Mouse (Mus musculus): ENCODE data around the gene Gm10330. TPM values are rescaled to one million over a fixed set of nuclear protein-coding genes. Genes with fewer than 3 reads are reported as not detected.
"Not testable (repeated sequence)": the region's sequence is repeated elsewhere in the genome, so short reads cannot be mapped to it uniquely, and the experiment has no call there.

Gm10330 gene
- not detected in 2 replicates for total RNA-seq (2014; fragmentation: Nextera tagmentation)
- total RNA-seq (2017) = not detected in 2 replicates

GRCm38 (mm10) chr12:23780165-23780564, at the start of gene Gm10330:
Gm10330 (minus strand) TSS chr12:23780265.
- not testable (repeated sequence) for ATAC-seq (replicated peaks; ENCODE audit: poor library complexity, severe bottlenecking)

DNA sequence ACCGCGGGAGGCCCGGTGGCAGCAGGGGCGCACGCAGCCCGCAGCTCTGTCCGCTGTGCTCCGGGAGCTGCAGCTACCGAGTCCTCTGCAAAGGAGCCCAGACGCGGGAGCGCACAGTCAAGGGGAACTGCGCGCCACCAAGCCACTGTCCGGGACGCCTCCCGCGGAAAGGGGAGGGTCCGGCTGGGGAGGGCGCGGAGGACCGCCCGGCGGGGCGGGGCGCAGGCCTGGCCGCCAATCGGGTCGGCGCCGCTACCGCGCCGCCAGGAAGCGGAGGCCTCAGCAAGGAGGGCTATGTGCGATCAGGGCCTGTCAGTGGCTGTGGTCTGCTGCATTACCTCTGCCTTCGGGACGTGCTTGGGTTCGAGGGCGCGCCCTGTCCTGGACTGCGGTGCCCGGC, 20.7 kb upstream of the Gm10330 start:
- ATAC-seq (replicated peaks; ENCODE audit: poor library complexity, severe bottlenecking) = not testable (repeated sequence)

- not testable (repeated sequence) for ATAC-seq (replicated peaks; ENCODE audit: poor library complexity, severe bottlenecking)
Measured at GRCm38 (mm10) chr12:23800366-23800765, 20.3 kb upstream of the Gm10330 start.

Data from granulocyte monocyte progenitor cell, adult 5-6 weeks (primary cell).